Mouse (Mus musculus) brain, embryonic 14.5 days (tissue): Measurements from ENCODE around the gene Usp53. TPM values are rescaled to one million over a fixed set of nuclear protein-coding genes. Genes with fewer than 3 reads are reported as not detected.
A peak's percentile ranks its signal among the peaks of the same experiment; 100 is the strongest.

ENCODE experiments used
- DNase-seq: peaks from one replicate; pipeline ENCODE4 v3.0.0-alpha.2; 2011; ENCODE audit warnings: low read depth
- CTCF ChIP-seq: fragments of 200-500 bp; IDR thresholded peaks from 2 replicates; pipeline ENCODE4 v1.5.1; 2012; ENCODE audit warnings: inconsistent platforms, mild to moderate bottlenecking, moderate library complexity, borderline replicate concordance; ENCODE audit not compliant: insufficient read depth, insufficient read length; ENCODE audit errors: extremely low read depth
- POLR2A ChIP-seq: fragments of 200-500 bp; IDR thresholded peaks from 2 replicates; pipeline ENCODE4 v1.6.1; 2012; ENCODE audit warnings: mild to moderate bottlenecking, inconsistent platforms, borderline replicate concordance; ENCODE audit not compliant: poor library complexity, insufficient read depth, insufficient read length, severe bottlenecking; ENCODE audit errors: extremely low read depth
- polyA plus RNA-seq: library from polyadenylated mRNA; depleted of rRNA; stranded (reverse); fragments of >200 nt; gene quantifications from 2 replicates; pipeline ENCODE4 v1.2.3, GENCODE M21; 2012; rRNA removed

The Usp53 gene
- polyA plus RNA-seq, 1 experiment, result 4.9 TPM

- no peak for DNase-seq
Measured at GRCm38 (mm10) chr3:122918672-122919071, 65.6 kb downstream of the Usp53 start.

GRCm38 (mm10) chr3:122916191-122916680, 68.1 kb downstream of the Usp53 start:
- TF ChIP-seq CTCF (no peak), POLR2A (no peak)
- DNase-seq, result no peak

More at GRCm38 (mm10) chr3:122918672-122919071, 65.6 kb downstream of the Usp53 start:
- no peak for TF ChIP-seq POLR2A
- no peak for TF ChIP-seq CTCF

- TF ChIP-seq CTCF (no peak), POLR2A (no peak)
- no peak for DNase-seq
Measured at GRCm38 (mm10) chr3:122915493-122915892, 68.8 kb downstream of the Usp53 start.

DNA sequence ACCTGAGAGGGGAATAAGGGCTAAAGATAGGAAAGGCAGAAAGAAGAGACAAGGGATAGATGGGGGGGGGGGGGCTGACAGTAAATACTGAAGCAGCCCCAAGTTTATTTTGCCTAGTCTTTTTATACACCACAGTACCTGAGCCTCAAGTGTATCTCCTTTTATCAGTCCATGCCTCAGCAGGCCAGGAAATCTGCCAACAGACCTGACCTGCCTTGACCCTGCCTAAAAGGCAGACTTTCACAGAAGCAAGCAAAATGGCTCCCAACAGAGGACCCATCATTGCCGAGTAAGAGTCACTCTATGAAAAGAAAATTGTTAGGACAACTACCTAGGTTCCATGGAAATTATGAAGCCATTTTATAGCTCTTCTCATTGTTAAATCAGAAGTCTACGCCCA, 76.5 kb downstream of the Usp53 start:
- DNase-seq, result no peak
- TF ChIP-seq CTCF (no peak), POLR2A (no peak)

GRCm38 (mm10) chr3:122903746-122904433, 80.4 kb downstream of the Usp53 start:
- TF ChIP-seq CTCF, result peak; percentile 88
- TF ChIP-seq POLR2A, result no peak
- DNase-seq, result peak; percentile 87

DNA sequence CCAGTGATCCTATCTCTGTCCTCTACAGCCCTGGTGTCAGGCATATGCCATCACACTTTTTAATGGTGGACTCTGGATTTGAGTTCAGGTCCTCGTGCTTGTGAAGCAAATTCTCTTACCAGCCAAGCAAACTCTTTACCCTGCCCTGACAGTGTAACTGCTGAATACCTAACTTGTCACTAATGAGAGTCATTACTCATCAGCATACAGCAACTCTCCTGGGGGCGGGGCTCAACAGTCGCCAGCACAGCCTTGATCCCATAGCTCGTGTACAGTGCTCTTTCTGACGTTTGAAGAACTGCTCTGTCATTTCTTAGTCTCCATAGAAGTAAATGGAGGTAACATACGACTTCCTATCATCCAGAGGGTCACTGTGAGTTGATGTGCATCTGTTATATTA, 86.1 kb downstream of the Usp53 start:
- TF ChIP-seq CTCF, result no peak
- TF ChIP-seq POLR2A, result no peak
- DNase-seq, result no peak

DNA sequence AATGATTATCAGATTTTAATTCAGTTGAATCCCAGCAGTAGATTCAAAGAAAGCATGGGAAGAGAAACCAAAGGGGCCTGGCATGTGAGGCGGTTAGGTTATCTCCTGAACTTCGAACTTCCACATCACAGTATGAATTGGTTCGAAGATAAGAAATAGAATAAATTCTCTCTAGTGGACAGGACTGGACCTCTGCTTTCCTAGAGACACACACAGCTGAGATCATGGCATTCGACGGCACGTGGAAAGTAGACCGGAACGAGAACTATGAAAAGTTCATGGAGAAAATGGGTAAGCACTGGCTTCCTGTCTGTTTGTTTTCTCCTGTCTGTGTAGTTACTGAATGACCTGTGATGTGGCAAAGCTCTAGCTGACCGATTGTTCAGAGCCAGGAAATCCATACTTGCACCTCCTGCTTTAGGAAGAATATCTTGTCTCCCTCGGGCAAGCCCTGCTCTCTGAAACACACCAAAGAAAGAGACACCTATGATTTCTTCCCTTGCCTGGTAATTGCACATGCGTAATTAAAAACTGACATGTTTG, 89.0 kb downstream of the Usp53 start:
- TF ChIP-seq POLR2A (no peak), CTCF (no peak)
- DNase-seq, result no peak

- no peak for TF ChIP-seq POLR2A
- no peak for TF ChIP-seq CTCF
- no peak for DNase-seq
Measured at GRCm38 (mm10) chr3:122894772-122895171, 89.5 kb downstream of the Usp53 start, which contains the start of gene Fabp2. Gene Fabp2 (plus strand): TSS chr3:122895072.

DNA sequence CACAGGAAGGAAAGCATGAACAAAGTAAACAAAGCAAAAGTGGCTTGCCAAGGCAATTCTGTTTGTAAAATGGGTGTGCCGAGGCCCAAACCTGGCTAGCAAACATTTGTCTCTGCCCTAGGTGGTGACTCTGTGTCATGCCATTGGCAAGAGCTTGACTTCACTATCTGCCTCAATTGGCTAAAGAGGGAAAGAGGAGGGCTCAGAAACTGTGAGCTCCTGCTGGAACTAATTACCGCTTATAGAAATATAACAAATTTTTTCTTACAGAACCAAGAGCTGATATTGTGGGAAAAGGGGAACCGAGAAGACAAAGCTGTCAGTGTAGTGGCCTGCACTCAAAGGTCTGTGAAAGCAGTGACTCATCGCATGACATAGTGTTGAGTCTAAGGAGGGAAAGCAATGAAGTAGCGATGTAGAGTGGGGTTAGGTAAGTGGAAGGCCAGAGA, 95.9 kb downstream of the Usp53 start:
- no peak for TF ChIP-seq CTCF
- TF ChIP-seq POLR2A, result no peak
- DNase-seq, result no peak

DNA sequence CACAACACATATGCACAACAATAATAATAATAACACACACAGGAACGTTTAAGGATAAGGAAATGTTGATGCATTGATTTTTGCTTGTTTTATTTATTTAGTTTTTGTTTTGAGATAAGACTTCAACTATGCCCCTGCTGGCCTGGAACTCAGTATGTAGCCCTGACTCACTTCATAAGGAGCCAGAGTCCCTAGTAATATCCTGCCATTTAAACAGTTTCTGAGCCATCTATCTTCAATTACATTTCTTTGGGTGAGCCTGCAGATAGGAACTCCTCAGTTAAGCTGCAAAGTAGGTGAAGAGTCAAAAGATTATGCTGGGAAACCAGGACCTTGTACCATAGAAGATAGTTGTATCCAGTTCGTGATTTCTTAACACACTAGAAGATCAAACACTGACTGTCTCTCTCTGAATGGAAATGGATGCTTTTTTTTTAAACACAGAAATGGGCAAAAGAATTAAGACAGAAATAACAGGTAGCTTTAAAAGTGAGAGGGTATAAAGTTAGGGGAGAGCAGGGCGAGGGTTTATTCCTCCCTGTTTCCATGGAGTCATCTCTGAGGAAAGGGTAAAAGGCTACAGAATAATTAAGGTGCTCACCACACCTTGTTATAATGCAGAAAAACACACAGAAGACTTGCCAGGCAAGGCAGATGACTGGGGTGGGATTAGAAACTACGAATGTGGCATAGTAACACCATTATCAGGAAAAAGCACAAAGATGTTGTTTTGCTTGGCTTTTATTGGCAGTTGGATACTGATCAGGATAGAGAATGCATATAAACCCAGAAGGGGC, 96.6 kb downstream of the Usp53 start:
- DNase-seq, result no peak
- TF ChIP-seq POLR2A, result no peak
- TF ChIP-seq CTCF, result no peak

Other genes with a start within 250 kb of the Usp53 start
- gene Fabp2, start 89.4 kb downstream of the Usp53 start, polyA plus RNA-seq, result not detected in 2 replicates
- not detected in 2 replicates for gene Gm10959, start 65.2 kb downstream of the Usp53 start, polyA plus RNA-seq
- 34.3 and 45.9 TPM in 2 replicates for gene 1810037I17Rik, start 60.3 kb downstream of the Usp53 start, polyA plus RNA-seq
- gene Myoz2, start 50.5 kb upstream of the Usp53 start, polyA plus RNA-seq, result 0.16 and 0.25 TPM in 2 replicates